13 mouse cellular contexts compared by ENCODE assay signal in genomic region chr2:120158016-120158415, GRCm38 (mm10). TPM values are rescaled to one million over a fixed set of nuclear protein-coding genes. Genes with fewer than 3 reads are reported as not detected.
A peak's percentile ranks its signal among the peaks of the same experiment; 100 is the strongest.
DNase-seq lines count a peak whose midpoint lies in the region; ATAC-seq and TF ChIP-seq lines count a peak whose summit lies in the region.
"Had no signal": no experiment of that assay in that cellular context is flagged by ENCODE, and none has a peak within 500 bp of the region (broad histone marks: within the 10 kb centered on the region; RNA-seq: fewer than 3 reads in every experiment).

No protein-coding gene starts in this region.

- peaks cover 6% of the 10 kb centered on the region; the same call in 1 of the 2 replicates for H3K4me1 ChIP-seq in midbrain, embryonic 11.5 days (ENCODE audit: control insufficient read depth, insufficient read depth, low read length)
- peaks cover 8% of the 10 kb centered on the region; the same call in 1 of the 2 replicates for H3K4me1 ChIP-seq in midbrain, embryonic 16.5 days (ENCODE audit: control insufficient read depth, insufficient read depth, low read length)
- no peaks in the 10 kb centered on the region for H3K4me1 ChIP-seq in stomach, postnatal 0 days (replicated peaks; ENCODE audit: control insufficient read depth, insufficient read depth)

- intact Hi-C loops in gastrocnemius, adult 2 months (cut with DNase I), result no loop called here
- intact Hi-C loops in gastrocnemius, postnatal 14 days (cut with DNase I; ENCODE audit: low total_unique reads), result no loop called here
- intact Hi-C loops in left cerebral cortex, postnatal 14 days (cut with DNase I), result no loop called here

- H3K9ac ChIP-seq in midbrain, embryonic 11.5 days (ENCODE audit: low read length), result no peak overlapping the region
- no peak overlapping the region for H3K9ac ChIP-seq in midbrain, embryonic 16.5 days (ENCODE audit: low read depth, low read length)
- H3K9ac ChIP-seq in stomach, postnatal 0 days (ENCODE audit: low read length), result no peak overlapping the region
- H3K9ac ChIP-seq: embryonic facial prominence, embryonic 15.5 days; midbrain, embryonic 12.5 days had no signal

- no peak overlapping the region for H3K4me2 ChIP-seq in midbrain, embryonic 11.5 days
- no peak overlapping the region for H3K4me2 ChIP-seq in midbrain, embryonic 16.5 days (ENCODE audit: low read length)
- H3K4me2 ChIP-seq in stomach, postnatal 0 days (replicated peaks; ENCODE audit: low read depth), result no peak overlapping the region
- H3K4me2 ChIP-seq: embryonic facial prominence, embryonic 15.5 days; midbrain, embryonic 12.5 days had no signal

- WGBS in midbrain, embryonic 11.5 days, result 52% methylated on average over 5 of the region's 5 CpGs
- 57% methylated on average over 5 of the region's 5 CpGs for WGBS in midbrain, embryonic 16.5 days
- 52% methylated on average over 5 of the region's 5 CpGs for WGBS in stomach, postnatal 0 days

- no peaks in the 10 kb centered on the region for H3K36me3 ChIP-seq in midbrain, embryonic 11.5 days (ENCODE audit: control insufficient read depth, insufficient read depth, low read length)
- H3K36me3 ChIP-seq in midbrain, embryonic 16.5 days (ENCODE audit: control insufficient read depth, insufficient read depth, low read length), result no peaks in the 10 kb centered on the region
- H3K36me3 ChIP-seq in stomach, postnatal 0 days (ENCODE audit: control insufficient read depth, insufficient read depth, low read length), result no peaks in the 10 kb centered on the region
- H3K36me3 ChIP-seq: embryonic facial prominence, embryonic 15.5 days; limb, embryonic 10.5 days; midbrain, embryonic 12.5 days had no signal

- no peak for ATAC-seq in midbrain, embryonic 11.5 days (ENCODE audit: low FRiP score)
- ATAC-seq in midbrain, embryonic 16.5 days, result no peak
- ATAC-seq in stomach, postnatal 0 days (ENCODE audit: low FRiP score, low TSS enrichment), result no peak

- DNase-seq in gastrocnemius, adult 2 months, result no peak
- DNase-seq in gastrocnemius, postnatal 14 days, result no peak
- DNase-seq in midbrain, embryonic 11.5 days (ENCODE audit: low spot score, missing footprints), result peak; percentile 81
- DNase-seq in embryo, embryonic 11 days, result peak; percentile 10
- DNase-seq in stomach, postnatal 0 days (ENCODE audit: low spot score), result no peak
- DNase-seq in left cerebral cortex, postnatal 14 days (ENCODE audit: low spot score in 2 of 2), result no peak
- no peak for DNase-seq in right cerebral cortex, postnatal 10 days (ENCODE audit: low spot score in 2 of 2)
- DNase-seq: heart, postnatal 14 days; kidney, postnatal 36 days had no signal

- H3K4me3 ChIP-seq in gastrocnemius, adult 2 months, result no peak overlapping the region
- no peak overlapping the region for H3K4me3 ChIP-seq in midbrain, embryonic 11.5 days (ENCODE audit: low read depth, low read length)
- H3K4me3 ChIP-seq in midbrain, embryonic 16.5 days (ENCODE audit: low read depth, low read length), result no peak overlapping the region
- no peak overlapping the region for H3K4me3 ChIP-seq in stomach, postnatal 0 days (ENCODE audit: low read depth, low read length)
- H3K4me3 ChIP-seq: embryonic facial prominence, embryonic 15.5 days; limb, embryonic 10.5 days; midbrain, embryonic 12.5 days had no signal

- no peaks in the 10 kb centered on the region for H3K27me3 ChIP-seq in midbrain, embryonic 11.5 days (ENCODE audit: control insufficient read depth, insufficient read depth, low read length)
- no peaks in the 10 kb centered on the region for H3K27me3 ChIP-seq in midbrain, embryonic 16.5 days (ENCODE audit: control insufficient read depth, insufficient read depth, low read depth, low read length)
- no peaks in the 10 kb centered on the region for H3K27me3 ChIP-seq in stomach, postnatal 0 days (ENCODE audit: control insufficient read depth, insufficient read depth, low read length)
- H3K27me3 ChIP-seq: embryonic facial prominence, embryonic 15.5 days had no signal

- no peaks in the 10 kb centered on the region for H3K9me3 ChIP-seq in midbrain, embryonic 11.5 days (ENCODE audit: control insufficient read depth, low read length)
- no peaks in the 10 kb centered on the region for H3K9me3 ChIP-seq in midbrain, embryonic 16.5 days (replicated peaks; ENCODE audit: control insufficient read depth, low read length, poor library complexity, severe bottlenecking)
- H3K9me3 ChIP-seq in stomach, postnatal 0 days (ENCODE audit: control insufficient read depth, low read length), result no peaks in the 10 kb centered on the region
- H3K9me3 ChIP-seq: embryonic facial prominence, embryonic 15.5 days; limb, embryonic 10.5 days; midbrain, embryonic 12.5 days had no signal

- TF ChIP-seq CTCF in gastrocnemius, adult 2 months (IDR thresholded peaks at IDR 0.05), result no peak
- peak; percentile 53 for TF ChIP-seq CTCF in stomach, postnatal 0 days (IDR thresholded peaks at IDR 0.05; ENCODE audit: low read depth)

- peak overlapping the region; percentile 76 for H3K27ac ChIP-seq in gastrocnemius, adult 2 months
- H3K27ac ChIP-seq in midbrain, embryonic 11.5 days (ENCODE audit: low read depth, low read length), result no peak overlapping the region
- H3K27ac ChIP-seq in midbrain, embryonic 16.5 days (ENCODE audit: low read length), result no peak overlapping the region
- no peak overlapping the region for H3K27ac ChIP-seq in stomach, postnatal 0 days (replicated peaks)
- H3K27ac ChIP-seq: embryonic facial prominence, embryonic 15.5 days; limb, embryonic 10.5 days; midbrain, embryonic 12.5 days had no signal

- no peak for TF ChIP-seq EP300 in stomach, postnatal 0 days (optimal IDR thresholded peaks at IDR 0.05)

RNA-seq across cellular contexts. Expression of gene Ehd4, which starts 3.6 kb away (rescaled TPM):
- total RNA-seq in gastrocnemius, adult 2 months (2021), result 10 to 100 TPM; 19.5 to 31.7 TPM
- total RNA-seq in gastrocnemius, postnatal 14 days (2021), result 10 to 100 TPM; 72.8 to 89.4 TPM
- 10.2 and 17.2 TPM in 2 replicates for polyA plus RNA-seq in midbrain, embryonic 11.5 days (2014; fragmentation: Nextera tagmentation; extraction: Ambion mirVana)
- 11.5 and 12.0 TPM in 2 replicates for polyA plus RNA-seq in midbrain, embryonic 16.5 days (2015; fragmentation: Nextera tagmentation; extraction: Ambion mirVana)
- polyA plus RNA-seq in stomach, postnatal 0 days (2015; fragmentation: Nextera tagmentation; extraction: Ambion mirVana), result 65.6 and 75.1 TPM in 2 replicates
- total RNA-seq in left cerebral cortex, postnatal 14 days (2021), result 10 to 100 TPM; 11.6 TPM

Comparison
In these comparisons a context has a peak if more than half of its experiments do, and no peak if none do; other contexts are left out.
1. DNase-seq: peak in midbrain, embryonic 11.5 days (single experiment) and embryo, embryonic 11 days (single experiment); none in gastrocnemius, adult 2 months (single experiment), gastrocnemius, postnatal 14 days (single experiment), stomach, postnatal 0 days (single experiment), left cerebral cortex, postnatal 14 days (0 of 2) and right cerebral cortex, postnatal 10 days (0 of 2).